Mouse (Mus musculus) midbrain, embryonic 14.5 days (tissue): ENCODE data around the gene Ndrg2. TPM values are rescaled to one million over a fixed set of nuclear protein-coding genes. Genes with fewer than 3 reads are reported as not detected.

ENCODE experiments used
- ATAC-seq: fragments of 200-750 bp; cut with Nextera tagmentation; 2 replicates; pipeline ENCODE4 v1.8.0; 2017; ENCODE audit warnings: moderate number of reproducible peaks, moderate library complexity; ENCODE audit not compliant: low FRiP score, low TSS enrichment
- DNase-seq: peaks from one replicate; pipeline ENCODE4 v3.0.0-alpha.2; 2015
- H3K27ac ChIP-seq: fragments of 300-500 bp; sonication (generic); replicated peaks from 2 replicates; pipeline ENCODE4 v1.5.1; 2014; ENCODE audit warnings: mild to moderate bottlenecking, low read depth, low read length, moderate library complexity
- H3K27me3 ChIP-seq: fragments of 300-500 bp; sonication (generic); 2 replicates; pipeline ENCODE4 v1.6.1; 2014; ENCODE audit warnings: low read length, control low read depth, mixed read lengths; ENCODE audit not compliant: control insufficient read depth, insufficient read depth
- H3K36me3 ChIP-seq: fragments of 300-500 bp; sonication (generic); 2 replicates; pipeline ENCODE4 v1.6.1; 2014; ENCODE audit warnings: low read length, control low read depth; ENCODE audit not compliant: control insufficient read depth, insufficient read depth
- H3K4me1 ChIP-seq: fragments of 300-500 bp; sonication (generic); 2 replicates; pipeline ENCODE4 v1.6.1; 2014; ENCODE audit warnings: mild to moderate bottlenecking, antibody characterized with exemption, low read length, control low read depth; ENCODE audit not compliant: control insufficient read depth, insufficient read depth
- H3K4me2 ChIP-seq: fragments of 300-500 bp; sonication (generic); 2 replicates; pipeline ENCODE4 v1.6.1; 2014; ENCODE audit warnings: mild to moderate bottlenecking, low read length, moderate library complexity
- H3K4me3 ChIP-seq: fragments of 300-500 bp; sonication (generic); replicated peaks from 2 replicates; pipeline ENCODE4 v1.5.1; 2014; ENCODE audit warnings: low read depth, low read length
- H3K9ac ChIP-seq: fragments of 300-500 bp; sonication (generic); replicated peaks from 2 replicates; pipeline ENCODE4 v1.6.1; 2014; ENCODE audit warnings: mild to moderate bottlenecking, low read length, moderate library complexity
- H3K9me3 ChIP-seq: fragments of 300-500 bp; sonication (generic); 2 replicates; pipeline ENCODE4 v1.6.1; 2016; ENCODE audit warnings: low read length, control low read depth, mixed read lengths; ENCODE audit not compliant: control insufficient read depth
- WGBS: fragments of 180-500 bp; shearing (Covaris S2); extraction: QIAGEN DNeasy Blood & Tissue Kit; methylation state at CpG from one replicate; pipeline ENCODE4 v1.1.7; 2014; 5-methylcytosine and 5-hydroxymethylcytosine counted together
- polyA plus RNA-seq: library from polyadenylated mRNA; unstranded; fragments of >200 nt; fragmentation: Nextera tagmentation; extraction: Ambion mirVana; gene quantifications from 2 replicates; pipeline ENCODE4 v1.2.1, GENCODE M21; 2014

The Ndrg2 gene
- polyA plus RNA-seq = 98.7 and 128 TPM in 2 replicates

DNA sequence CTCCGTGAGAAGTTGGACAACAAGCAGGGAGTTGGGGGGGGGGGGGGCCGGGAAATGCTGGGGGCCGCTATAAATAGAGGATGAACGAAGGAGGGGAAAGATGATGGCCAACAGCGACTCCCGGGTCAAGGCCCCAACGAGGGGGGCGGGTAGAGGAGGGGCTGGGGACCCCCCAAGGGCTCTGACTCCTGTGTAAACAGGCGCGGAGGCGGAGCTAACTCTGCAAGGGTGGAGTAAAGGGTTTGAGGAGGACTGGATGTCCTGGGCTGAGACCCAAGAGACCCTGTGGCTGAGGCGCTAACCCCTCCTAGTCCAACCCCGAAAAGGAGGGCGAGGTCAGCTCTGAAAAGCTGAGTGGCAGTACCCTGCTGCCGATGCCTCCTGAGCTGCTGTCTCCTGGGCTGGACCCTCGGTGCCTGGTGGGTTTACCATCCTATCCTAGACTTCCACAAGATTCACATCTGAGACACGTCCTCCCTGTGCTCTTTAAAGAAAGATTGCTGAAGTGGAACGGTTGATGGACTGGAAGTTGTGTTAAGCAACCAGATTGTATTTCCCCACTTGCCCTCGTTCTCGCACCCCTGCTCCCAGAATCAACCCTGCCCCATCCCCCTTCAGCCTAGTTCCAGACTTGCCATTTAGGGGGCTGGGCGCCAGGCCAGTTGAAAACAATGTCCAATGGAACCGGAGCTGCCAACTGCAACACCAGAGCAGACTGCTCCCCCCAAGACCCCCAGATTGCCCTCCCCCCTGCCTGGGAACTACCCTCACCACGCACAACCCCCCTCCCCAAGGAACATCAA, at the start of gene Ndrg2:
Gene Ndrg2 (minus strand): TSS at position 199 of the 803 bp plus-strand sequence.
- DNase-seq = peak; percentile 78
- Histone ChIP-seq H3K27me3 (no peaks in the 10 kb centered on the region), H3K36me3 (no peaks in the 10 kb centered on the region), H3K4me1 (peaks cover 14% of the 10 kb centered on the region), H3K4me3 (peak within 1 kb of the TSS; percentile 51), H3K27ac (peak within 1 kb of the TSS; percentile 64), H3K9ac (peak within 1 kb of the TSS; percentile 58), H3K9me3 (no peaks in the 10 kb centered on the region), H3K4me2 (peak within 1 kb of the TSS; percentile 98)
- ATAC-seq = peak; percentile 65
- under 1% methylated on average over 22 of the region's 23 CpGs for WGBS

DNA sequence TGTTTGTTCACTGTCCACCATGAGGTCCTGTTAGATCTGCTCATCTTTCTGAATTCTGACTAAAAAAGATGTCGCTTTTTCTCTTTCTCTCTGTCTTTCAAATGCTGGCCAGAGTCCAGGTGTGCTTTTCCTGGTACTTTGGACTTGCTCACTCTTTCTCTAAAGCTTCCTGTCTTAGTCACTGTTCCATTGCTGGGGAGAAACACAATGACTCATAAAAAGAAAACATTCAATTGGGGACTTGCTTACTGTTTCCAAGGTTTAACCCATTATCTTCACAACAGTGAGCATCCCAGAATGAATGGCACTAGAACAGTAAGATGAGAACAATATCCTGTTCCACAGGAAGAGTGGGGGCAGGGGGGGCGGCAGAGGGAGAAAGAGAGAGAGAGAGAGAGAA, 46.4 kb upstream of the Ndrg2 start:
- Histone ChIP-seq H3K9ac (no peak overlapping the region), H3K36me3 (no peaks in the 10 kb centered on the region), H3K4me1 (no peaks in the 10 kb centered on the region), H3K9me3 (0 out of 2 replicates have a peak, but pooled peaks cover 3% of the 10 kb centered on the region), H3K4me2 (no peak overlapping the region), H3K27me3 (no peaks in the 10 kb centered on the region), H3K4me3 (no peak overlapping the region), H3K27ac (no peak overlapping the region)
- DNase-seq (no peak), ATAC-seq (no peak)
- WGBS = 88% methylated on average over 2 of the region's 2 CpGs

DNA sequence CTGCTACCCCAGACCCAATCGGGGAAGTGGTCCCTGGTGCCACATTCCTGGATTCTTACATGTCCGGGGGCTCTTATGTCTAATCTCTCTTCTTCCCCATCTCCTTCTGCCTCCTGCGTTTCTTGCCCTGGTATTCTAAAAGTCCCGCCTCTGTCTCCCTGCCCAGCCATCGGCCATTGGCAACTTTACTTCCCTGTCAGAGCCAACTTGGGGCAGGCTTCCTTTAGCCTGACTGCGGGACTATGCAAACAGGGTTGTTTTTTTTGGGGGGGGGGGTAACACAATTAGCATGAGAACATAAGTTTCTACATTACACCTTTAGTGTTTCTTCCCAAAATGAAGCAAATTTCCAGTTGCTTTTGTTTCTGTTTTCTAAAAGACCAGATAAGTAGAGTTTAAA, 29.4 kb upstream of the Ndrg2 start:
- Histone ChIP-seq H3K4me2 (no peak overlapping the region), H3K4me1 (no peaks in the 10 kb centered on the region), H3K9ac (no peak overlapping the region), H3K9me3 (no peaks in the 10 kb centered on the region), H3K27ac (no peak overlapping the region), H3K27me3 (no peaks in the 10 kb centered on the region), H3K4me3 (no peak overlapping the region), H3K36me3 (no peaks in the 10 kb centered on the region)
- no peak for ATAC-seq
- DNase-seq = no peak
- WGBS = 86% methylated on average over 6 of the region's 6 CpGs

DNA sequence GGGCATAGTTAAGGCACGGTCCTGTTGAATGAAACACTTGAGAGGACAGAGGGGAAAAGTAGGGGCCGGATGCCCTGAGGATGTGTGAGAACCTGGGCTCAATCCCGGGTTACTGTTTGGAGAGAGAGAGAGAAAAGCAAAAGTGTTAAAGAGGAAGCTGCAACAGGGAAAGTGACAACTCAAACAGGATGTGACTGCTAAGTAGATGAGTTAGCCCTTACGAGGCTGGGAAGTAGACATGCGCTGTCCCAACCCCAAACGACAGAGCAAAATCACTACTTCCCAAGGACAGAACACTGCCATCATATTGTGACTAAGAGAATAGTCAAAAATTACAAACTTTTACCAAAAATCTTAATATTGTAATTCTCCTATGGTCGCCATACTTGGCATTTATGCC, 28.3 kb upstream of the Ndrg2 start:
- Histone ChIP-seq H3K36me3 (no peaks in the 10 kb centered on the region), H3K27ac (no peak overlapping the region), H3K4me1 (no peaks in the 10 kb centered on the region), H3K4me2 (no peak overlapping the region), H3K9ac (no peak overlapping the region), H3K4me3 (no peak overlapping the region), H3K27me3 (no peaks in the 10 kb centered on the region), H3K9me3 (no peaks in the 10 kb centered on the region)
- no peak for ATAC-seq
- WGBS = 75% methylated on average over 7 of the region's 7 CpGs
- no peak for DNase-seq

DNA sequence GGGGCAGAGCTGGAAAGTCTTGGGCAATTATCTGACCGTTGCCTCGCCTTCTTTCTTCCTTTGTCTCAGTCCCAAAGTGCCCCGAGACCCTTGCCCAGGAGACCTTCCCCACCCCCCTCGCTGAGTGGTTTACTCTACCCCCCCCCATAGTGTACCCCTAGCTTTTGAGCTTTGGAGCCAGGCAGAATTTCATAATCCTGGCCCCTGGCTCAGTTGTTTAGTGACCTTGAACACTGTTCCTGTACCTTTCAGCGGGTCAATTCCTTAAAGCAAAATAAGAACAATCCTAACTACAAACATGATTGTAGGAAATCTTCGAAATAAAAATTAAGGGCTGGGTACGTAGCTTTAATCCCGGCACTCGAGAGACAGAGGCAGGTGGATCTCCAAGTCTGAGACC, 27.6 kb upstream of the Ndrg2 start:
- WGBS = 59% methylated on average over 9 of the region's 9 CpGs
- Histone ChIP-seq H3K9ac (no peak overlapping the region), H3K4me1 (no peaks in the 10 kb centered on the region), H3K36me3 (no peaks in the 10 kb centered on the region), H3K4me3 (no peak overlapping the region), H3K4me2 (no peak overlapping the region), H3K27ac (no peak overlapping the region), H3K27me3 (no peaks in the 10 kb centered on the region), H3K9me3 (no peaks in the 10 kb centered on the region)
- DNase-seq (no peak), ATAC-seq (no peak)

DNA sequence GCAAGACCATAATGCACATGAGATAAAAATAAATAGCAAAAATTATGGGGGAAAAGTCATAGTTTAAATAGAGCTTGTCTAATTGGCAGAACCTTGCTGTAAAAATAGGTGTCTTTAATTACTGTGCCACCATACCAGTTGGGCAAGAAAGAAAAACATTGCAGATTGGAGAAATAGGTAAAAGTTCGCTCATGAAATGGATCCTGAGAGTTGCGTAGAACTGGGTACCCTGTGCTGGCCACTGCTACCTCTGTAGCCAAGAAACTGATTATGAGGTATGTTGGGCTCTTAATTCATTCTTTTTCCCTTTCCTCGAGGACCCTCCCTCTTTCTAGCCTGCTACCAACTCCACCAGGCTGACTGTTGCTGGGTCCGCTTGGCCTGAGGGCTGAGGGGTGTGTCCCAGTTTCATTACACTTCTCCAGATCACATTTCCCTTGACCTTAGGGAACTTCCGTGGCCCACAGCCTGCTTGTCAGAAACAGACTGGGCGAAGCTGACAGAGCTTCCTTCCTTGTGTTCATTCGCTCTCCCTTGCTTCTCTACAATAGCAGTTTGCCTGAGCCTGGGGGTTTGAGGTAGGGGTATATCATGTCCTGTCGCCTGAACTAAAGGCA, 27.1 kb upstream of the Ndrg2 start:
- ATAC-seq = no peak
- Histone ChIP-seq H3K9me3 (no peaks in the 10 kb centered on the region), H3K4me3 (no peak overlapping the region), H3K4me1 (no peaks in the 10 kb centered on the region), H3K27me3 (no peaks in the 10 kb centered on the region), H3K36me3 (no peaks in the 10 kb centered on the region), H3K9ac (no peak overlapping the region), H3K4me2 (no peak overlapping the region), H3K27ac (no peak overlapping the region)
- DNase-seq = no peak
- 43% methylated on average over 8 of the region's 8 CpGs for WGBS

DNA sequence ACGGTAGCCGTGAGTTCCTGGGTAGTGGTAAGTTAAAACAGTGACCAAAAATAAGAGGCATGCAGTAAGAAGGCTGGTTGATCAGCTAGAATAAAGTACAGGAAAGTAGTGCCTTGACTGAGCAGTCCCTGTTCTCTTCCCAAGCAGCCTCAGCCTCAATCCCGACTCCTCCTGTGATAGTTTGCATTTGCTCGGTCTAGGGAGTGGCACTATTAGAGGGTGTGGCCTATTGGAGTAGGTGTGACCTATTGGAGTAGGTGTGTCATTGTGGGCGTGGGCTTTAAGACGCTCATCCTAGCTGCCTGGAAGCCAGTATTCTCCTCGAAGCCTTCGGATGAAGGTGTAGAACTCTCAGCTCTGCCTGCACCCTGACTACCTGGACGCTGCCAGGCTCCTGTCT, 25.0 kb upstream of the Ndrg2 start:
- Histone ChIP-seq H3K4me1 (no peaks in the 10 kb centered on the region), H3K9ac (no peak overlapping the region), H3K4me2 (no peak overlapping the region), H3K36me3 (no peaks in the 10 kb centered on the region), H3K4me3 (no peak overlapping the region), H3K27me3 (no peaks in the 10 kb centered on the region), H3K9me3 (0 out of 2 replicates have a peak, but pooled peaks cover 2% of the 10 kb centered on the region), H3K27ac (no peak overlapping the region)
- ATAC-seq = no peak
- whole genome bisulfite sequencing = 91% methylated on average over 9 of the region's 9 CpGs
- DNase-seq = no peak

DNA sequence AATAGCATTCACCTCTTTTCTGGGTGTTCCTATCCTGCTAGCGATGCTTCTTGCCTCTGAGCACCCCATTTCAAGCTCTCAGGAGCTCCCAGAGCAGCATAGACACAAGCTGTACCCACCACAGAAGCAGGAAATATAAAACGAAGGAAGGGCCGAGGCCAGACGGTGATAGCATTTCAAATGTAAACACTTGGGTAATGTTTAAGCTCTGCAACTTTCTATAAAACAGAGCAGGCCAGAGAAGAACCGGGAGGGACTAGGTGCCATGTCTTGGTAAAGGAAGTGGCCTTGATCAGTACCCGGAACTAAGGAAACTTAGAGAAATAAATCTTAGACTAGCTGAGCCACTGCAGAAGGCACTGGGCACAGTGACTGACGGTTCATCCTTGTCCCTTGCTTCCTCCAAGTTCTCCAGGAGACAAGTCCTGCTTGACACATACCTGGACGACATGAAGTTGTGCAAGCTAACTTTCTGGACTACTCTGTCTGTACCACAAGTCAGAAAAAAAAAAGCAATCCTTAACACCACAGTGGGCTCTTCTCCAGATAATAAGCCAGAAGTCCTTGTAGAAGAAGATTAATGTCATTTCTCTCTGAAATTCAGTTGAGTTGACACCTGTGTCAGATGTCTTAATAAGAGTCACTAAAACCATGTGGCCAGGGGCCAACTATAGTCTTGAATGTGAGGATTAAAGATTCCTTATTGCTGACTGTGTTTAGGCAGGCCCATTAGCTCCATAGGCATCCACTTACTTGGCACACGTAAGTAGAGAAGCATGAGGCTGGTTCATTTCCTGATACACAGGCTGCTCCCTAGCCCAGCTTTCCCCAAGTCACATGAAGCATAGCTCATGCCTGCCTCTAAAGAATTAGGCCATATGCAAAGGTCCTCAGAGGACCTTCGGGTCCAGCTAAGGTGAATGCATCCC, 18.4 kb upstream of the Ndrg2 start:
- DNase-seq = no peak
- Histone ChIP-seq H3K9ac (no peak overlapping the region), H3K4me3 (no peak overlapping the region), H3K36me3 (no peaks in the 10 kb centered on the region), H3K27ac (no peak overlapping the region), H3K9me3 (0 out of 2 replicates have a peak, but pooled peaks cover 2% of the 10 kb centered on the region), H3K27me3 (no peaks in the 10 kb centered on the region), H3K4me2 (no peak overlapping the region), H3K4me1 (no peaks in the 10 kb centered on the region)
- ATAC-seq = no peak
- WGBS = 70% methylated on average over 10 of the region's 10 CpGs
